Mouse (Mus musculus) megakaryocyte, embryonic 14.5 days (primary cell): Measurements from ENCODE around the gene Rgp1. TPM values are rescaled to one million over a fixed set of nuclear protein-coding genes. Genes with fewer than 3 reads are reported as not detected.

Source experiments
- H3K27me3 ChIP-seq: replicated peaks from 2 replicates; pipeline ENCODE3; 2012; ENCODE audit warnings: inconsistent platforms
- H3K36me3 ChIP-seq: replicated peaks from 2 replicates; pipeline ENCODE3; 2012; ENCODE audit warnings: low read length, inconsistent platforms, mixed read lengths
- H3K4me1 ChIP-seq: 2 replicates; pipeline ENCODE4 v1.6.1; 2012; ENCODE audit warnings: inconsistent platforms
- H3K4me3 ChIP-seq: replicated peaks from 2 replicates; pipeline ENCODE3; 2012; ENCODE audit warnings: moderate library complexity, mild to moderate bottlenecking, inconsistent platforms
- H3K9me3 ChIP-seq: 2 replicates; pipeline ENCODE4 v1.6.1; 2012; ENCODE audit warnings: inconsistent platforms
- FLI1 ChIP-seq: IDR thresholded peaks from 2 replicates; pipeline ENCODE4 v1.6.1; 2012; ENCODE audit warnings: low read length, inconsistent platforms, mixed read lengths
- GATA1 ChIP-seq: IDR thresholded peaks from 3 replicates; pipeline ENCODE4 v1.6.1; 2012; ENCODE audit warnings: mixed read lengths, low read length, inconsistent platforms, borderline replicate concordance
- polyA plus RNA-seq: library from polyadenylated mRNA; stranded (reverse); fragments of >175 nt; gene quantifications from 2 replicates; pipeline ENCODE4 v1.2.3, GENCODE M21; 2012; ENCODE audit warnings: low replicate concordance; ENCODE audit not compliant: insufficient read depth

Gene Rgp1
- polyA plus RNA-seq, 1 experiment, result 28.2 TPM

DNA sequence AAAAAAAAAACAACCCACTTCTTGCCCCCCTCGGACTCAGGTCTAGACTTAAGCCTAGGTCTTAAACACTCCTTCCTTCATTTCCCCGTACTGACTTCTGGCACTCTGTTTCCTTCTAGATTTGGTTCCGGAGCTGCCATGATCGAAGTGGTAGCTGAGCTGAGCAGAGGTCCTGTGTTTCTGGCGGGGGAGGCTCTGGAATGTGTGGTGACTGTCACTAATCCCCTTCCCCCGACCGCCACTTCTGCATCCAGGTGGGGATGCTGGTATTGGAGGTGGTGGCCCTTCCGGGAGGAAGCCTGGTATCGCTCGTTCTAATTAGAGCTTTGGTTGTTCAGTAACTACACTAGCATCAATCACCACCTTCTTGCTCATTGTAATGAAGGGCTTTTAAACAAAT, 741 bp downstream of the Rgp1 start:
- peaks cover 88% of the 10 kb centered on the region for H3K4me1 ChIP-seq
- no peaks in the 10 kb centered on the region for H3K9me3 ChIP-seq

DNA sequence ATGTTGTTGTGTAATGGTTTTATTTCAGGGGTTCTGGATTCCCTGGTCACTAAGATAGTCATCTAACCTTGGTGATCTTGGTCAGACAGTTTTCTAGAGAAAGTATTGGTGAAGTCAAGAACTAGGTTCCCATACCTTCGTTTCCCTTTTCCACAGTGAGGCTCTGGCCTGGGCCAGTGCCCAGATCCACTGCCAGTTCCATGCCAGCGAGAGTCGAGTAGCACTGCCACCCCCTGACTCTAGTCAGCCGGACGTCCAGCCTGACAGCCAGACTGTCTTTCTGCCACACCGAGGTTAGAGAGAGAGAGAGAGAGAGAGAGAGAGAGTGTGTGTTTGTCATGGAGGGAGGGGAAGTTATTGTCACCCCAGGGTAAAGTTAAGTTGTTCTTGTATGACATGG, 1.2 kb downstream of the Rgp1 start:
- no peaks in the 10 kb centered on the region for H3K9me3 ChIP-seq
- peaks cover 66% of the 10 kb centered on the region for H3K36me3 ChIP-seq
- no peak for TF ChIP-seq GATA1
- TF ChIP-seq FLI1, result no peak
- no peaks in the 10 kb centered on the region for H3K27me3 ChIP-seq
- H3K4me3 ChIP-seq, result peak overlapping the region; percentile 98
- peaks cover 92% of the 10 kb centered on the region for H3K4me1 ChIP-seq

More for the DNA sequence above, 741 bp downstream of the Rgp1 start:
- peaks cover 66% of the 10 kb centered on the region for H3K36me3 ChIP-seq
- peak overlapping the region; percentile 98 for H3K4me3 ChIP-seq
- H3K27me3 ChIP-seq, result no peaks in the 10 kb centered on the region
- no peak for TF ChIP-seq FLI1
- TF ChIP-seq GATA1, result no peak

DNA sequence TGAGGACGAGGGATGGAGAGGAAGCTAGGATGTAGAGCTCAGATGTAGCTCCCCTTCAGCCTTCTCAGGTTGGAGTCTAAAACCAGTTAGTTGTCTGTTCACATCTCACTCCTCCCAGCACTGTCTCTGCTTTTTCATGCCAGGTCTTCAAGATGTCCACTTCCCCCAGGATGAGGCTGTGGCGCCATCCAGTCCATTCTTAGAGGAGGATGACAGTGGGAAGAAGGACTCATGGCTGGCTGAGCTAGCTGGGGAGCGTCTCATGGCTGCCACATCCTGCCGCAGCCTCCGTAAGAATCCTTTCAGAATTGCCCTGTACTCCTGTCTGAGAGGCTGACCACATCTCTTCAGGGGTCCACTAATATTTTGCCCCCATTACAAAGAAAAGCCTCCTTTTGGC, 2.2 kb downstream of the Rgp1 start:
- H3K9me3 ChIP-seq, result no peaks in the 10 kb centered on the region
- no peaks in the 10 kb centered on the region for H3K27me3 ChIP-seq
- TF ChIP-seq FLI1 (no peak), GATA1 (no peak)
- no peak overlapping the region for H3K4me3 ChIP-seq
- H3K36me3 ChIP-seq, result peaks cover 66% of the 10 kb centered on the region
- peaks cover 90% of the 10 kb centered on the region for H3K4me1 ChIP-seq

- Histone ChIP-seq H3K36me3 (peaks cover 69% of the 10 kb centered on the region), H3K27me3 (no peaks in the 10 kb centered on the region), H3K4me3 (no peak overlapping the region), H3K9me3 (no peaks in the 10 kb centered on the region), H3K4me1 (peaks cover 90% of the 10 kb centered on the region)
- TF ChIP-seq GATA1, result no peak
- TF ChIP-seq FLI1, result no peak
Observed at GRCm38 (mm10) chr4:43581381-43581780, 2.9 kb downstream of the Rgp1 start.

DNA sequence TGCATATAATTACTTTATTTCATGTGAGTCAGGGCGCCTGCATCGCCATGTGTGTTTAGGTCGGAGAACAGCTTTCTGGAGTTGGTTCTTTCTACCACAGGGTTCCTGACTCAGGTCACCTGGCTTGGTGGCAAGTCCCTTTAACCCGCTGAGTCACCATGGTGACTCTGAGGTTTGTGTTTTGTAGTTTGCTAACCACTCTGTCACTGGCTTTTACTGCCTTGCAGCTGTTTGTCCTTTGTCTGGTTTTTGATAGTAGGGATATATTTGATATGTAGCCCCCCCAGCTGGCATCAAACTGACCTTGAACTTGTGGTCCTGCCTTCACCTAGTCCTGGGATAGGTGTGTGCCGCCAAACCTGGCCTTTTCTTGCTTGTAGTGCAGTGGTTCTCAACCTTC, 3.7 kb downstream of the Rgp1 start:
- H3K9me3 ChIP-seq, result no peaks in the 10 kb centered on the region
- no peak overlapping the region for H3K4me3 ChIP-seq
- peaks cover 90% of the 10 kb centered on the region for H3K4me1 ChIP-seq
- no peaks in the 10 kb centered on the region for H3K27me3 ChIP-seq
- H3K36me3 ChIP-seq, result peaks cover 73% of the 10 kb centered on the region
- TF ChIP-seq GATA1, result no peak

GRCm38 (mm10) chr4:43583421-43583820, 4.9 kb downstream of the Rgp1 start:
- no peaks in the 10 kb centered on the region for H3K27me3 ChIP-seq
- peaks cover 92% of the 10 kb centered on the region for H3K4me1 ChIP-seq
- H3K9me3 ChIP-seq, result no peaks in the 10 kb centered on the region
- TF ChIP-seq GATA1 (no peak), FLI1 (no peak)
- no peak overlapping the region for H3K4me3 ChIP-seq
- H3K36me3 ChIP-seq, result peaks cover 73% of the 10 kb centered on the region

GRCm38 (mm10) chr4:43584444-43585416, 6.2 kb downstream of the Rgp1 start, which contains the start of gene Msmp:
Gene Msmp, minus strand, starts transcription at chr4:43584494.
- H3K4me1 ChIP-seq, result peaks cover 98% of the 10 kb centered on the region
- peaks cover 73% of the 10 kb centered on the region for H3K36me3 ChIP-seq
- no peak within 1 kb of the TSS for H3K4me3 ChIP-seq
- H3K27me3 ChIP-seq, result no peaks in the 10 kb centered on the region
- H3K9me3 ChIP-seq, result no peaks in the 10 kb centered on the region
- no peak for TF ChIP-seq GATA1
- no peak for TF ChIP-seq FLI1

DNA sequence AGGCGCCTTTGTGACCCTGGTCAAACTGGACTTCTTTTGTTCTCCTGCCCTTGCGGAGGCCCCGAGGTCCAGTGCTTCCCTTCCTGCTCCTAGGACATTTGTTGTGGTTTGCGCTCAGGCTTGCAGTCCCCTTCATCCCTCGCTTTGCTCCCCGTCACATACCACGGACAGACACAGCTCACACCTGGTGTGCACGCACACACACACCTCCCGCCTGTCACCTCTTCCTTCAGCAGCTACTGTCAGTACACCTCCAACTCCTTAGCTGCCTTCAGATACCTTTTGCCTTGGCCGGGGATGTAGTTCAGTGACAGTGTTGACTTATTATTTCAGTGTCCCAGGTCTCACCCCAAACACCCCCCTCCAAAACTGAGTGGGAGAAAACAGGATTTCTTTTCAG, 7.2 kb downstream of the Rgp1 start:
- Histone ChIP-seq H3K4me3 (no peak overlapping the region), H3K36me3 (peaks cover 64% of the 10 kb centered on the region), H3K4me1 (peaks cover 92% of the 10 kb centered on the region), H3K9me3 (no peaks in the 10 kb centered on the region), H3K27me3 (no peaks in the 10 kb centered on the region)
- TF ChIP-seq FLI1, result no peak
- no peak for TF ChIP-seq GATA1

- peaks cover 86% of the 10 kb centered on the region for H3K4me1 ChIP-seq
- TF ChIP-seq FLI1, result no peak
- TF ChIP-seq GATA1, result no peak
- no peak overlapping the region for H3K4me3 ChIP-seq
- peaks cover 56% of the 10 kb centered on the region for H3K36me3 ChIP-seq
- H3K27me3 ChIP-seq, result no peaks in the 10 kb centered on the region
- no peaks in the 10 kb centered on the region for H3K9me3 ChIP-seq
Observed at GRCm38 (mm10) chr4:43586411-43586810, 7.9 kb downstream of the Rgp1 start.

- peaks cover 86% of the 10 kb centered on the region for H3K4me1 ChIP-seq
- H3K36me3 ChIP-seq, result peaks cover 44% of the 10 kb centered on the region
- TF ChIP-seq FLI1 (no peak), GATA1 (no peak; the same call in 2 of the 3 replicates)
- H3K9me3 ChIP-seq, result no peaks in the 10 kb centered on the region
- H3K4me3 ChIP-seq, result peak overlapping the region; percentile 18
- H3K27me3 ChIP-seq, result no peaks in the 10 kb centered on the region
Observed at GRCm38 (mm10) chr4:43587681-43588080, 9.2 kb downstream of the Rgp1 start.
